Mouse (Mus musculus): Measurements from ENCODE around the gene Lyrm4.

GRCm38 (mm10) chr13:36131401-36131800 lies 14.1 kb upstream of the Lyrm4 start:
- TF ChIP-seq POLR2A (IDR thresholded peaks at IDR 0.05; ENCODE audit: borderline replicate concordance, control insufficient read depth, low read depth, low read length) = no peak
- no peak for TF ChIP-seq CTCF (IDR thresholded peaks at IDR 0.05; ENCODE audit: control insufficient read depth, insufficient read depth, low read length)

Data from bone marrow, adult 2 months (tissue).